Mouse (Mus musculus): Measurements from ENCODE around the gene Lnx2. TPM values are rescaled to one million over a fixed set of nuclear protein-coding genes. Genes with fewer than 3 reads are reported as not detected.
A peak's percentile ranks its signal among the peaks of the same experiment; 100 is the strongest.

Gene Lnx2
- total and polyA plus RNA-seq, 2 experiments from 2014 or later = 5.6 to 10.0 TPM

DNA sequence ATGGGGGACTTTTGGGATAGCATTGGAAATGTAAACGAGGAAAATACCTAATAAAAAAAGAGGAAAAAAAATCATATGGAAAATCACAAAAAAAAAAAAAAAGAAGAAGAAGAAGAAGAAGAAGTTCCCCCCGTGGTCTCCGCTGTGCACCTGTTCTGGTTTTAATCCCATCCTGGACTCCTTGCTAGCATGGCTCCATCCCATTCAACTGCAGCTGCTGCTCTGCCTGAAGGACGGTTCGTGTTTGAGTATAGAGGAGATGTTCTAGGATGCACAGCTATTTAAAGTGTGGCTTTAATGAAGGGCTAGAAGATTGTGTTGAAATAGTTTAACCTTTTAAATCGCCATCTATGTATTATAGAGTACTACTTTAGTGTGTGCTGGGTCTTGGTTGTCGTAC is 16.1 kb upstream of the Lnx2 start:
- no peak overlapping the region for H3K27ac ChIP-seq (ENCODE audit: low read depth, low read length)
- DNase-seq (no peak), ATAC-seq (no peak)
- no peaks in the 10 kb centered on the region; the same call in 1 of the 2 replicates for H3K4me1 ChIP-seq (ENCODE audit: insufficient read depth)
- H3K9me3 ChIP-seq (ENCODE audit: low read length) = no peaks in the 10 kb centered on the region
- H3K9ac ChIP-seq = no peak overlapping the region
- 93% methylated on average over 7 of the region's 7 CpGs for WGBS
- no peak for TF ChIP-seq CTCF (IDR thresholded peaks at IDR 0.05; ENCODE audit: low read depth)
- no peak overlapping the region for H3K4me2 ChIP-seq (ENCODE audit: low read depth)
- H3K27me3 ChIP-seq (ENCODE audit: insufficient read depth, low read length) = no peaks in the 10 kb centered on the region
- no peaks in the 10 kb centered on the region; the same call in 1 of the 2 replicates for H3K36me3 ChIP-seq (ENCODE audit: insufficient read depth)
- no peak overlapping the region for H3K4me3 ChIP-seq (ENCODE audit: low read depth, low read length)

DNA sequence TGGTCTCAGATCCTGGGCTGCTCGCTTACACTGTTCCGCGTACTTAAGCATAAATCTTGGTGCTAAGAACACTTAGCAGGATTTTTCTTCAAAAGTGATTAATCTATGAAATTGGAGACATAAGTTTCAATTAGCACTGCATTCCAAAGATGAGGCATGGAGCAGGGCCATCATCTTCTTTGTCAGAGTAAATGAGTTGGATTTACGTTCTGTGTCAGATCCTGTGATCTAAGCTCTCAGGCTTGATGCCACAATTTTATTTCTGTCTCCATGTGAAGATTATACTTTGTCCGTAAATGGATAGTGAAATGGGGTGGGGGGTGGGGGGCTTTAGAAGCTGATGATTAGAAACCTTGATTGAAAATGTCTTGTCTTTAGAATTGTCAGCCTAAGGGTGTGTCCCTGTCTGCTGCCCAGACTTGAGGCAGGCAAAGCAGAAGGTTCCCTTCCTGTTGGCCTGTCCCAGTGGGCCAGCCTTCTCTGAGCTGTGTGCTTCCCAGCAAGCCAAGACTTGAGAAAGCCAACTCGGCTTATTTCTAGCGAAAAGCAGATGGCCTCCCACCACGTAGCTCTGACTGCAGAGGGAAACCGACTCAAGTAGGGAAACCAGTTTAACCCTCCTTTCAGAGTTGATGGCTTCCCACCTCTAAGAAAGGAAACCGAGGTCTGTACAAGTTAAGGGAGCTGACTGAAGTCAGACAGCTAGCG is 14.0 kb upstream of the Lnx2 start:
- Histone ChIP-seq H3K4me3 (ENCODE audit: low read depth, low read length) (no peak overlapping the region), H3K4me2 (ENCODE audit: low read depth) (no peak overlapping the region), H3K27me3 (ENCODE audit: insufficient read depth, low read length) (no peaks in the 10 kb centered on the region), H3K9ac (no peak overlapping the region), H3K4me1 (ENCODE audit: insufficient read depth) (peaks cover 6% of the 10 kb centered on the region), H3K9me3 (ENCODE audit: low read length) (no peaks in the 10 kb centered on the region), H3K27ac (ENCODE audit: low read depth, low read length) (peak overlapping the region; percentile 69; the same call in 1 of the 2 replicates), H3K36me3 (ENCODE audit: insufficient read depth) (no peaks in the 10 kb centered on the region)
- WGBS = 68% methylated on average over 11 of the region's 11 CpGs
- TF ChIP-seq CTCF (IDR thresholded peaks at IDR 0.05; ENCODE audit: low read depth) = no peak
- peak; percentile 86 for ATAC-seq
- peak; percentile 75 for DNase-seq

DNA sequence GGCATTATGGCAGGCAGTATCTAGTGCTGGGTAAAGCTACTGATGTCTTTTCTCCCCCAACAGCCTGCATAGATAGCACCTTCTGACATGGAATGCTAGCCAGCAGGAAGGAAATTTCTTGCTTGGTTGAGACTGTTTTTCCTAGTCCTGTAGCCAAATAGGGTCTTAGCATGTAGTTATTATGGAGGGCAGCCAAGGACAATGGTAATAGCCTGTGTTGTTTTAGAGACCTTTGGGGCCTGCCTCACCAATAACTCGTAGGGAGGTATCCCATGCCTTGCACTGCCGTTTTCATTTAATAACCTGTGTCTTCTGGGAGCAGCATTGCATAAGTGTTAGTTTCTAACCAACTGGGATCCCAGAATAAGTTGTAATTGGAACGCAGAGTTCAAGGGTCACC is 13.4 kb upstream of the Lnx2 start:
- H3K27ac ChIP-seq (ENCODE audit: low read depth, low read length) = peak overlapping the region; percentile 69
- 75% methylated on average over 3 of the region's 3 CpGs for WGBS
- H3K27me3 ChIP-seq (ENCODE audit: insufficient read depth, low read length) = no peaks in the 10 kb centered on the region
- ATAC-seq = peak; percentile 23; the same call in 1 of the 2 replicates
- TF ChIP-seq CTCF (IDR thresholded peaks at IDR 0.05; ENCODE audit: low read depth) = no peak
- no peak overlapping the region for H3K9ac ChIP-seq
- H3K9me3 ChIP-seq (ENCODE audit: low read length) = no peaks in the 10 kb centered on the region
- H3K4me2 ChIP-seq (ENCODE audit: low read depth) = no peak overlapping the region
- peak; percentile 41 for DNase-seq
- H3K36me3 ChIP-seq (ENCODE audit: insufficient read depth) = no peaks in the 10 kb centered on the region
- peaks cover 12% of the 10 kb centered on the region for H3K4me1 ChIP-seq (ENCODE audit: insufficient read depth)
- H3K4me3 ChIP-seq (ENCODE audit: low read depth, low read length) = no peak overlapping the region

DNA sequence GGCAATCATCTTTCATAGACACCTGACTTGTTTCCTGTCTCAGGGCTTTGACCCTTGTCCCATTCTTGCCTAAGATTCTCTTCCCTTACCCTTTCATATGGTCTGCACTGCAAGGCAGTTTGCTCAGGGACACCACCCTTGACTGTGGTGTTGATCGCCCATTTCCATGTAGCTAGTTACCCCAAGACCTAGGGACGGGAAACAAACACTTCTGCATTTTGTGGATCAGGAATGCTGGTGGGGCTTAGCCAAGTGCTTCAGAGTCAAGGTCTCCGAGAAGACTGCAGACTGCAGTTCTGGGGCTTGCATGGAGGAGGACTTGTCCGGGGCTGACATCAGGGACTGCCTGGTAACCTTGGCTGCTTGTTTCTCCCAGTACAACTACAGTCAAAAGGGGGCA is 10.4 kb upstream of the Lnx2 start:
- ATAC-seq = no peak

DNA sequence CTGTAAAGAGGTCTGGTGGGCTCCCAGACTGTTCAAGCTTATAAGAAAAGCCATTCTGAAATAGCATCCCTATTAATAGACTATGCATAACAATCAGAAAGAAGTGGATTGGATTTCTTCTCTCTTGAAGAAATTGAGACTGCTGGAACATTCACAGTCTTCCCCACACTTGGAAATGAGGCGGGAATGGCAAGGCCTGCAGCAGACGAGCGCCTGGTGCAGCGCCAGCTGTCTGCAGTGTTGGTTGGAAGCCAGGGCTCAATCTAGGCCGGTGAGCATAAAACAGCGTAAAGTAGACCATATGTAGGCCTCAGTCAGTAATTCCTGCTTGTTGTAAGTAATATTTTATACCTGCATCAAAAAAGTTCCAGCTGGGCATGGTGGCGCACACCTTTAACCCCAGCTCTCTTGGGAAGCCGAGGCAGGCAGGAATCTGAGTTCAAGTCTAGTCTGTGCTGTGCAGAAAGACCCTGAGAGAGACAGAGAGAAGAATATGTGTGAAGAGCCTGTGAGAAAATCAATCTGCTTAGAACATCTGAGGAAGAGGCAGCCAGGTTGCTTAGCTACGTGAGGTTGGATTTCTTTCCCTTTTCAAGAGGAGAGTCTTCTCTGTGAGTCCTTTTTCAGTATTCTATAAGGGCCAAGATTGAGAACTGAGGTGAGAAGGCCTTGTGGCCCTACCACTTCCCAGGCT is 9.0 kb upstream of the Lnx2 start:
- Histone ChIP-seq H3K4me1 (ENCODE audit: insufficient read depth) (peaks cover 18% of the 10 kb centered on the region), H3K4me3 (ENCODE audit: low read depth, low read length) (no peak overlapping the region), H3K9me3 (ENCODE audit: low read length) (no peaks in the 10 kb centered on the region), H3K27ac (ENCODE audit: low read depth, low read length) (peak overlapping the region; percentile 69), H3K4me2 (ENCODE audit: low read depth) (no peak overlapping the region), H3K27me3 (ENCODE audit: insufficient read depth, low read length) (no peaks in the 10 kb centered on the region), H3K36me3 (ENCODE audit: insufficient read depth) (no peaks in the 10 kb centered on the region), H3K9ac (no peak overlapping the region)
- WGBS = 46% methylated on average over 9 of the region's 9 CpGs
- TF ChIP-seq CTCF (IDR thresholded peaks at IDR 0.05; ENCODE audit: low read depth) = no peak
- ATAC-seq (peak; percentile 77), DNase-seq (peak; percentile 89)

More for the DNA sequence above, 10.4 kb upstream of the Lnx2 start:
- Histone ChIP-seq H3K27me3 (ENCODE audit: insufficient read depth, low read length) (no peaks in the 10 kb centered on the region), H3K9me3 (ENCODE audit: low read length) (no peaks in the 10 kb centered on the region), H3K36me3 (ENCODE audit: insufficient read depth) (no peaks in the 10 kb centered on the region), H3K9ac (no peak overlapping the region), H3K4me2 (ENCODE audit: low read depth) (no peak overlapping the region), H3K4me3 (ENCODE audit: low read depth, low read length) (no peak overlapping the region), H3K4me1 (ENCODE audit: insufficient read depth) (peaks cover 18% of the 10 kb centered on the region), H3K27ac (ENCODE audit: low read depth, low read length) (no peak overlapping the region)
- DNase-seq = no peak
- WGBS = 95% methylated on average over 4 of the region's 4 CpGs
- no peak for TF ChIP-seq CTCF (IDR thresholded peaks at IDR 0.05; ENCODE audit: low read depth)

DNA sequence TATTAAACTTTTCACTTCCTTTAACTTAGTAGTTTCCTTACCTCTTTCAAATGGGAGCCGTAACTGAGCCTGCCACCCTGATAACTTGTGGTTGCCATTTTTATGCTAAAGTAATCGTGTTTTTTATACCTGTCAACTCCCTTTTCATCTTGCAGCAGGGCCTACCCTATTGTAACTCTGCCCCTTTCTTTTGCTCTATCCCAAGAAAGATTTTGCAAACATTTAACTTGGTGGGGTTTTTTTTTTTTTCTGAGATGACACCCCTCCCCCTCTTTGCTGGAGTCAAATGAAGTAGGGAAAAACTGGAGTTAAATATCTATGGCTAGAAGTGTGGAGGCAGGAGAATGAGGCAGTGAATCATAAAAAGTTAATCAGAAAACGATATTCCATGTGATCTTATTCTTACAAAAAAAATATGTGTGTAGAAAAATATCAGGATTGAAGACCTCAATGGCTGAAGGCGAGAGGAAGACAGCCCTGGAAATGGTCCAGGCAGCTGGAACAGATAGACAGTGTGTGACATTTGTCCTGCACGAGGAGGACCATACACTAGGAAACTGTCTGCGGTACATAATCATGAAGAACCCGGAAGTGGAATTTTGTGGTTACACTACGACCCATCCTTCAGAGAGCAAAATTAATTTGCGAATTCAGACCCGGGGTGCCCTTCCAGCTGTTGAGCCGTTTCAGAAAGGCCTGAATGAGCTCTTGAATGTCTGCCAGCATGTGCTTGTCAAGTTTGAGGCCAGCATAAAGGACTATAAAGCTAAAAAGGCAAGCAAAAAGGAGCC is 1.9 kb upstream of the Lnx2 start:
- Histone ChIP-seq H3K27me3 (ENCODE audit: insufficient read depth, low read length) (no peaks in the 10 kb centered on the region), H3K9ac (no peak overlapping the region), H3K4me1 (ENCODE audit: insufficient read depth) (peaks cover 7% of the 10 kb centered on the region; the same call in 1 of the 2 replicates), H3K4me3 (ENCODE audit: low read depth, low read length) (peak overlapping the region; percentile 76), H3K27ac (ENCODE audit: low read depth, low read length) (no peak overlapping the region), H3K4me2 (ENCODE audit: low read depth) (peak overlapping the region; percentile 80), H3K9me3 (ENCODE audit: low read length) (no peaks in the 10 kb centered on the region), H3K36me3 (ENCODE audit: insufficient read depth) (no peaks in the 10 kb centered on the region)
- TF ChIP-seq CTCF (IDR thresholded peaks at IDR 0.05; ENCODE audit: low read depth) = no peak
- DNase-seq (no peak), ATAC-seq (no peak)
- 38% methylated on average over 11 of the region's 11 CpGs for WGBS
